Mouse (Mus musculus) hindbrain, postnatal 0 days (tissue): ENCODE measurements at regions not wholly inside any gene's neighbourhood (a gene's known extent, or its start where the extent isn't known, plus 50 kb on each side); places are given as distances from the start of the nearest gene placed in this dataset.

ENCODE experiments used
- ATAC-seq: fragments of 200-750 bp; cut with Nextera tagmentation; 2 replicates; pipeline ENCODE4 v1.8.0; 2017; ENCODE audit warnings: mild to moderate bottlenecking, moderate TSS enrichment, moderate library complexity
- DNase-seq: peaks from one replicate; pipeline ENCODE4 v3.0.0-alpha.2; 2015; ENCODE audit warnings: low spot score
- H3K27ac ChIP-seq: fragments of 300-500 bp; sonication (generic); 2 replicates; pipeline ENCODE4 v1.5.1; 2014; ENCODE audit warnings: mild to moderate bottlenecking
- H3K27me3 ChIP-seq: fragments of 300-500 bp; sonication (generic); 2 replicates; pipeline ENCODE4 v1.6.1; 2014; ENCODE audit warnings: low read length, mixed read lengths; ENCODE audit not compliant: insufficient read depth
- H3K36me3 ChIP-seq: fragments of 300-500 bp; sonication (generic); 2 replicates; pipeline ENCODE4 v1.6.1; 2014; ENCODE audit warnings: low read length, mixed read lengths; ENCODE audit not compliant: insufficient read depth
- H3K4me1 ChIP-seq: fragments of 300-500 bp; sonication (generic); 2 replicates; pipeline ENCODE4 v1.6.1; 2014; ENCODE audit warnings: antibody characterized with exemption, low read length, mixed read lengths; ENCODE audit not compliant: insufficient read depth
- H3K4me2 ChIP-seq: fragments of 300-500 bp; sonication (generic); 2 replicates; pipeline ENCODE4 v1.6.1; 2014; ENCODE audit warnings: low read depth, mild to moderate bottlenecking, low read length, moderate library complexity, mixed read lengths
- H3K4me3 ChIP-seq: fragments of 300-500 bp; sonication (generic); 2 replicates; pipeline ENCODE4 v1.5.1; 2014; ENCODE audit warnings: low read length
- H3K9ac ChIP-seq: fragments of 300-500 bp; sonication (generic); replicated peaks from 2 replicates; pipeline ENCODE4 v1.6.1; 2014; ENCODE audit warnings: mild to moderate bottlenecking, low read length, moderate library complexity, mixed read lengths
- H3K9me3 ChIP-seq: fragments of 300-500 bp; sonication (generic); 2 replicates; pipeline ENCODE4 v1.6.1; 2016; ENCODE audit warnings: low read length, mixed read lengths
- CTCF ChIP-seq: IDR thresholded peaks from 2 replicates; pipeline ENCODE4 v1.5.1; 2016; ENCODE audit warnings: antibody characterized with exemption, control low read depth, low read depth
- WGBS: fragments of 180-500 bp; shearing (Covaris S2); extraction: QIAGEN DNeasy Blood & Tissue Kit; methylation state at CpG from one replicate; pipeline ENCODE4 v1.1.7; 2014; 5-methylcytosine and 5-hydroxymethylcytosine counted together

GRCm38 (mm10) chr2:101289168-101289567, 335.4 kb upstream of the Rag2 start:
- Histone ChIP-seq H3K4me2 (no peak overlapping the region), H3K9me3 (no peaks in the 10 kb centered on the region), H3K4me3 (no peak overlapping the region), H3K4me1 (no peaks in the 10 kb centered on the region), H3K9ac (no peak overlapping the region), H3K27me3 (no peaks in the 10 kb centered on the region), H3K27ac (no peak overlapping the region), H3K36me3 (no peaks in the 10 kb centered on the region)
- WGBS = 37% methylated on average over 2 of the region's 2 CpGs
- DNase-seq (peak; percentile 42), ATAC-seq (no peak)
- TF ChIP-seq CTCF = peak; percentile 69

- H3K9me3 ChIP-seq = no peaks in the 10 kb centered on the region
- TF ChIP-seq CTCF = no peak
- H3K9ac ChIP-seq = no peak overlapping the region
- WGBS = 90% methylated on average over 4 of the region's 4 CpGs
- H3K36me3 ChIP-seq = no peaks in the 10 kb centered on the region
- ATAC-seq (no peak), DNase-seq (no peak)
- H3K27ac ChIP-seq = no peak overlapping the region
- no peak overlapping the region for H3K4me3 ChIP-seq
- no peak overlapping the region for H3K4me2 ChIP-seq
- H3K4me1 ChIP-seq = no peaks in the 10 kb centered on the region
- H3K27me3 ChIP-seq = no peaks in the 10 kb centered on the region
These were observed 333.8 kb upstream of the Rag2 start for GRCm38 (mm10) chr2:101290738-101291137.

- Histone ChIP-seq H3K4me3 (no peak overlapping the region), H3K27ac (no peak overlapping the region), H3K4me1 (no peaks in the 10 kb centered on the region), H3K4me2 (no peak overlapping the region), H3K36me3 (no peaks in the 10 kb centered on the region), H3K9me3 (no peaks in the 10 kb centered on the region), H3K9ac (no peak overlapping the region), H3K27me3 (no peaks in the 10 kb centered on the region)
- WGBS = 42% methylated on average over 10 of the region's 10 CpGs
- ATAC-seq (no peak), DNase-seq (peak; percentile 4)
- TF ChIP-seq CTCF = no peak
These were observed 328.7 kb upstream of the Rag2 start for GRCm38 (mm10) chr2:101295678-101296368.

- no peak for ATAC-seq
- Histone ChIP-seq H3K4me1 (no peaks in the 10 kb centered on the region), H3K9ac (no peak overlapping the region), H3K4me2 (no peak overlapping the region), H3K9me3 (no peaks in the 10 kb centered on the region), H3K4me3 (no peak overlapping the region), H3K27me3 (no peaks in the 10 kb centered on the region), H3K27ac (no peak overlapping the region), H3K36me3 (no peaks in the 10 kb centered on the region)
- WGBS = 32% methylated on average over 3 of the region's 3 CpGs
- no peak for TF ChIP-seq CTCF
- peak; percentile 14 for DNase-seq
These were observed 328.2 kb upstream of the Rag2 start for GRCm38 (mm10) chr2:101296369-101296682.

- no peak for ATAC-seq
- Histone ChIP-seq H3K9ac (no peak overlapping the region), H3K4me3 (no peak overlapping the region), H3K4me1 (no peaks in the 10 kb centered on the region), H3K4me2 (no peak overlapping the region), H3K27ac (no peak overlapping the region), H3K9me3 (no peaks in the 10 kb centered on the region), H3K36me3 (no peaks in the 10 kb centered on the region), H3K27me3 (no peaks in the 10 kb centered on the region)
- no peak for TF ChIP-seq CTCF
- DNase-seq = no peak
These were observed 327.7 kb upstream of the Rag2 start for GRCm38 (mm10) chr2:101296778-101297177.

GRCm38 (mm10) chr2:101299126-101299525, 325.4 kb upstream of the Rag2 start:
- no peak overlapping the region for H3K4me3 ChIP-seq
- H3K27ac ChIP-seq = no peak overlapping the region
- no peak for TF ChIP-seq CTCF
- no peaks in the 10 kb centered on the region for H3K9me3 ChIP-seq
- no peak for DNase-seq
- H3K4me2 ChIP-seq = no peak overlapping the region
- no peaks in the 10 kb centered on the region for H3K4me1 ChIP-seq
- H3K27me3 ChIP-seq = no peaks in the 10 kb centered on the region
- 88% methylated on average over 2 of the region's 2 CpGs for WGBS
- no peaks in the 10 kb centered on the region for H3K36me3 ChIP-seq
- ATAC-seq = no peak
- H3K9ac ChIP-seq = no peak overlapping the region

GRCm38 (mm10) chr2:101300106-101300505, 324.4 kb upstream of the Rag2 start:
- Histone ChIP-seq H3K4me3 (no peak overlapping the region), H3K9me3 (no peaks in the 10 kb centered on the region), H3K4me1 (no peaks in the 10 kb centered on the region), H3K27me3 (no peaks in the 10 kb centered on the region), H3K4me2 (no peak overlapping the region), H3K9ac (no peak overlapping the region), H3K36me3 (no peaks in the 10 kb centered on the region), H3K27ac (no peak overlapping the region)
- TF ChIP-seq CTCF = no peak
- ATAC-seq = no peak
- DNase-seq = no peak
